ENCODE assay signal across 9 mouse cellular contexts in the genomic region with DNA sequence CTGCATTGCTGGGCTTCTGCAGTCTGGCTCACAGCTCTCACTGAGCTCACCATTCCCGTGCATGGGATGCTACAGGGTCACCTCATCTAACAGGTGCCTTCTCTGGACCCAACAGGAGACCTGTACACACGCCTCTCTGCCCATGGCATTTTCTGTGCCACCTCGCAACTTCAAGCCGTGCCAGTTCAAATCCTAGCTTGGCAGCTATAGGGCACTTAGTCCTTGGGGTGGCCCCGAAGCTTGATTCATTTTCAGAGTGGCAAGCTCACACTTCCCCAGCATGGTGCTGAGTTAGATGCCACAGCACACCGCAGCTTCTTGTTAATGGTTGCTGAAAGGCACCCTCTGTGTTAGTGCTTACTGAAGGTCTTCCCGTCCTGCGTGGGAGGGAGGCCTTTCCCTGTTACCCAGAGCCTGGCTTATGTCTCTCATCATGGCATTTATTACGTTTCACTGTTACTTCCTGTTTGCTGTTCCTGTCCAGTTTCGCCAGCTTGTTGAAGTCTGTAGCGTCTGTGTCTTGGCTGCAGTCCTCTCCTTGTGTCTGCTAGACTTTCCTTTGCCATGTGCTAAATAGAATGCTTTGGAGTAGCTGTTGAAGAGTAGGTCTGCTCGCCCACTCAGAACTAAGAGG. TPM values are rescaled to one million over a fixed set of nuclear protein-coding genes. Genes with fewer than 3 reads are reported as not detected.
DNase-seq lines count a peak whose midpoint lies in the region; ATAC-seq lines count a peak whose summit lies in the region.
"Had no signal": no experiment of that assay in that cellular context is flagged by ENCODE, and none has a peak within 500 bp of the region (broad histone marks: within the 10 kb centered on the region; RNA-seq: fewer than 3 reads in every experiment).

No protein-coding gene starts in this region.

- ATAC-seq in forebrain, embryonic 11.5 days (replicated peaks; ENCODE audit: low FRiP score): no peak
- ATAC-seq in heart, embryonic 15.5 days (replicated peaks; ENCODE audit: insufficient number of reproducible peaks, insufficient read depth, low FRiP score, low read depth): no peak
- ATAC-seq in lung, embryonic 16.5 days (ENCODE audit: low read depth): peak; percentile 57
- no peak for ATAC-seq in midbrain, embryonic 11.5 days (ENCODE audit: low FRiP score)
- no peak for ATAC-seq in erythroblast, adult 5-6 weeks (replicated peaks; ENCODE audit: low FRiP score, poor library complexity, severe bottlenecking)

- H3K9me3 ChIP-seq in forebrain, embryonic 10.5 days: no peaks in the 10 kb centered on the region
- no peaks in the 10 kb centered on the region for H3K9me3 ChIP-seq in forebrain, embryonic 11.5 days (ENCODE audit: control insufficient read depth, low read length)
- no peaks in the 10 kb centered on the region for H3K9me3 ChIP-seq in heart, embryonic 15.5 days (replicated peaks)
- no peaks in the 10 kb centered on the region for H3K9me3 ChIP-seq in lung, embryonic 16.5 days (ENCODE audit: control insufficient read depth, low read length)
- no peaks in the 10 kb centered on the region for H3K9me3 ChIP-seq in midbrain, embryonic 11.5 days (ENCODE audit: control insufficient read depth, low read length)

- H3K27me3 ChIP-seq in forebrain, embryonic 10.5 days (ENCODE audit: poor library complexity, severe bottlenecking): no peaks in the 10 kb centered on the region
- no peaks in the 10 kb centered on the region for H3K27me3 ChIP-seq in forebrain, embryonic 11.5 days (ENCODE audit: control insufficient read depth, insufficient read depth, low read length)
- no peaks in the 10 kb centered on the region for H3K27me3 ChIP-seq in heart, embryonic 15.5 days
- H3K27me3 ChIP-seq in lung, embryonic 16.5 days (ENCODE audit: control insufficient read depth, insufficient read depth, low read depth, low read length): no peaks in the 10 kb centered on the region
- no peaks in the 10 kb centered on the region for H3K27me3 ChIP-seq in midbrain, embryonic 11.5 days (ENCODE audit: control insufficient read depth, insufficient read depth, low read length)

- H3K27ac ChIP-seq in forebrain, embryonic 10.5 days: peak overlapping the region; percentile 8; the same call in 1 of the 2 replicates
- no peak overlapping the region for H3K27ac ChIP-seq in forebrain, embryonic 11.5 days (ENCODE audit: low read depth, low read length)
- peak overlapping the region; percentile 78 for H3K27ac ChIP-seq in heart, embryonic 15.5 days
- H3K27ac ChIP-seq in lung, embryonic 16.5 days (ENCODE audit: low read length): peak overlapping the region; percentile 90
- no peak overlapping the region for H3K27ac ChIP-seq in midbrain, embryonic 11.5 days (ENCODE audit: low read depth, low read length)

- no peak for DNase-seq in forebrain, embryonic 10.5 days (ENCODE audit: extremely low spot score, low spot score)
- DNase-seq in forebrain, embryonic 11.5 days (ENCODE audit: low spot score): no peak
- peak; percentile 9 for DNase-seq in Muller cell, postnatal 12 days (ENCODE audit: inconsistent ontology term)
- no peak for DNase-seq in adrenal gland, postnatal 14 days
- no peak for DNase-seq in midbrain, embryonic 11.5 days (ENCODE audit: low spot score, missing footprints)
- DNase-seq: adrenal gland, adult 8-10 months had no signal

- H3K4me3 ChIP-seq in forebrain, embryonic 10.5 days: no peak overlapping the region
- no peak overlapping the region for H3K4me3 ChIP-seq in forebrain, embryonic 11.5 days (ENCODE audit: low read depth, low read length)
- H3K4me3 ChIP-seq in heart, embryonic 15.5 days: no peak overlapping the region
- H3K4me3 ChIP-seq in lung, embryonic 16.5 days (ENCODE audit: low read length): no peak overlapping the region
- no peak overlapping the region for H3K4me3 ChIP-seq in midbrain, embryonic 11.5 days (ENCODE audit: low read depth, low read length)

- no peak overlapping the region for H3K4me2 ChIP-seq in forebrain, embryonic 11.5 days (ENCODE audit: low read depth, low read length, severe bottlenecking)
- H3K4me2 ChIP-seq in heart, embryonic 15.5 days: no peak overlapping the region
- H3K4me2 ChIP-seq in lung, embryonic 16.5 days (ENCODE audit: low read depth, low read length): no peak overlapping the region
- H3K4me2 ChIP-seq in midbrain, embryonic 11.5 days: no peak overlapping the region

- no peak overlapping the region for H3K9ac ChIP-seq in forebrain, embryonic 11.5 days (ENCODE audit: low read length)
- no peak overlapping the region for H3K9ac ChIP-seq in heart, embryonic 15.5 days
- no peak overlapping the region; the same call in 1 of the 2 replicates for H3K9ac ChIP-seq in lung, embryonic 16.5 days (ENCODE audit: low read length)
- no peak overlapping the region for H3K9ac ChIP-seq in midbrain, embryonic 11.5 days (ENCODE audit: low read length)

- H3K36me3 ChIP-seq in forebrain, embryonic 10.5 days (replicated peaks): peaks cover 2% of the 10 kb centered on the region; the same call in 1 of the 2 replicates
- H3K36me3 ChIP-seq in forebrain, embryonic 11.5 days (ENCODE audit: control insufficient read depth, insufficient read depth, low read length): no peaks in the 10 kb centered on the region
- H3K36me3 ChIP-seq in heart, embryonic 15.5 days: no peaks in the 10 kb centered on the region
- H3K36me3 ChIP-seq in lung, embryonic 16.5 days (ENCODE audit: control insufficient read depth, insufficient read depth, low read length): no peaks in the 10 kb centered on the region
- H3K36me3 ChIP-seq in midbrain, embryonic 11.5 days (ENCODE audit: control insufficient read depth, insufficient read depth, low read length): no peaks in the 10 kb centered on the region

- 90% methylated on average over 12 of the region's 12 CpGs for WGBS in forebrain, embryonic 10.5 days
- WGBS in forebrain, embryonic 11.5 days: 86% methylated on average over 12 of the region's 12 CpGs
- 51% methylated on average over 12 of the region's 12 CpGs for WGBS in heart, embryonic 15.5 days
- 53% methylated on average over 12 of the region's 12 CpGs for WGBS in lung, embryonic 16.5 days
- WGBS in midbrain, embryonic 11.5 days: 88% methylated on average over 12 of the region's 12 CpGs

- peaks cover 15% of the 10 kb centered on the region for H3K4me1 ChIP-seq in forebrain, embryonic 10.5 days
- H3K4me1 ChIP-seq in forebrain, embryonic 11.5 days (replicated peaks; ENCODE audit: control insufficient read depth, insufficient read depth, low read length): 0 out of 2 replicates have a peak, but pooled peaks cover 2% of the 10 kb centered on the region
- H3K4me1 ChIP-seq in heart, embryonic 15.5 days (replicated peaks): peaks cover 48% of the 10 kb centered on the region
- H3K4me1 ChIP-seq in lung, embryonic 16.5 days (replicated peaks; ENCODE audit: control insufficient read depth, insufficient read depth, low read length): peaks cover 54% of the 10 kb centered on the region
- no peaks in the 10 kb centered on the region for H3K4me1 ChIP-seq in midbrain, embryonic 11.5 days (ENCODE audit: control insufficient read depth, insufficient read depth, low read length)

RNA-seq across cellular contexts. Expression of a gene that starts 28.6 kb away (rescaled TPM):
- polyA plus RNA-seq in forebrain, embryonic 10.5 days (2016; fragmentation: Nextera tagmentation; extraction: Ambion mirVana): 91.4 and 92.6 TPM in 2 replicates
- polyA plus RNA-seq in forebrain, embryonic 11.5 days (2014; fragmentation: Nextera tagmentation; extraction: Ambion mirVana): 92.1 and 98.5 TPM in 2 replicates
- polyA plus RNA-seq in heart, embryonic 15.5 days (2015; fragmentation: Nextera tagmentation; extraction: Ambion mirVana): 42.7 and 46.4 TPM in 2 replicates
- 62.1 and 67.1 TPM in 2 replicates for polyA plus RNA-seq in lung, embryonic 16.5 days (2015; fragmentation: Nextera tagmentation; extraction: Ambion mirVana)
- total RNA-seq in adrenal gland, postnatal 14 days (2021): 26.2 and 28.4 TPM in 2 replicates
- polyA plus RNA-seq in midbrain, embryonic 11.5 days (2014; fragmentation: Nextera tagmentation; extraction: Ambion mirVana): 95.0 and 103 TPM in 2 replicates
- 5.2 and 9.8 TPM in 2 replicates for total RNA-seq in erythroblast, adult 5-6 weeks (2015; ENCODE audit: low replicate concordance)
- total RNA-seq in erythroblast, adult 5-6 weeks (2017; ENCODE audit: low replicate concordance): 5.4 and 8.5 TPM in 2 replicates

RNA-seq across cellular contexts. Expression of a gene that starts 29.1 kb away (rescaled TPM):
- 21.0 and 21.4 TPM in 2 replicates for polyA plus RNA-seq in forebrain, embryonic 10.5 days (2016; fragmentation: Nextera tagmentation; extraction: Ambion mirVana)
- polyA plus RNA-seq in forebrain, embryonic 11.5 days (2014; fragmentation: Nextera tagmentation; extraction: Ambion mirVana): 40.9 and 42.6 TPM in 2 replicates
- 8.5 and 12.6 TPM in 2 replicates for polyA plus RNA-seq in heart, embryonic 15.5 days (2015; fragmentation: Nextera tagmentation; extraction: Ambion mirVana)
- 18.1 and 20.2 TPM in 2 replicates for polyA plus RNA-seq in lung, embryonic 16.5 days (2015; fragmentation: Nextera tagmentation; extraction: Ambion mirVana)
- total RNA-seq in adrenal gland, postnatal 14 days (2021): 25.7 and 31.8 TPM in 2 replicates
- 22.5 and 23.7 TPM in 2 replicates for polyA plus RNA-seq in midbrain, embryonic 11.5 days (2014; fragmentation: Nextera tagmentation; extraction: Ambion mirVana)
- total RNA-seq in erythroblast, adult 5-6 weeks (2015; ENCODE audit: low replicate concordance): 6.1 and 6.7 TPM in 2 replicates
- total RNA-seq in erythroblast, adult 5-6 weeks (2017; ENCODE audit: low replicate concordance): 6.1 and 8.5 TPM in 2 replicates

Comparison
In these comparisons a context has a peak if more than half of its experiments do, and no peak if none do; other contexts are left out.
1. H3K27ac ChIP-seq: peak in forebrain, embryonic 10.5 days (single experiment), heart, embryonic 15.5 days (single experiment) and lung, embryonic 16.5 days (single experiment); none in forebrain, embryonic 11.5 days (single experiment) and midbrain, embryonic 11.5 days (single experiment).